Mouse (Mus musculus) cortical plate, adult 2 months (tissue): ENCODE measurements around the gene Rpl18. TPM values are rescaled to one million over a fixed set of nuclear protein-coding genes. Genes with fewer than 3 reads are reported as not detected.

Source experiments
- H3K27ac ChIP-seq: fragments of 200-500 bp; 2 replicates; pipeline ENCODE4 v1.5.1; 2012; ENCODE audit warnings: low read length, control low read depth, inconsistent platforms; ENCODE audit not compliant: insufficient read depth
- H3K4me1 ChIP-seq: fragments of 200-500 bp; 2 replicates; pipeline ENCODE4 v1.6.1; 2011; ENCODE audit warnings: low read length; ENCODE audit not compliant: control insufficient read depth, insufficient read depth
- H3K4me3 ChIP-seq: fragments of 200-500 bp; 2 replicates; pipeline ENCODE4 v1.5.1; 2011; ENCODE audit warnings: mild to moderate bottlenecking, low read length, control low read depth; ENCODE audit not compliant: insufficient read depth
- CTCF ChIP-seq: fragments of 200-500 bp; IDR thresholded peaks from 2 replicates; pipeline ENCODE4 v1.5.1; 2011; ENCODE audit warnings: mild to moderate bottlenecking, control low read depth, low read length; ENCODE audit not compliant: insufficient read depth; ENCODE audit errors: extremely low read depth
- POLR2A ChIP-seq: fragments of 200-500 bp; IDR thresholded peaks from 2 replicates; pipeline ENCODE4 v1.6.1; 2011; ENCODE audit warnings: mild to moderate bottlenecking, low read length, control low read depth; ENCODE audit not compliant: insufficient read depth; ENCODE audit errors: extremely low read depth
- polyA plus RNA-seq: library from polyadenylated mRNA; depleted of rRNA; stranded (reverse); fragments of >200 nt; gene quantifications from 2 replicates; pipeline ENCODE4 v1.2.3, GENCODE M21; 2012

Rpl18 gene
- polyA plus RNA-seq, 1 experiment = 255 TPM

- TF ChIP-seq CTCF (no peak), POLR2A (no peak)
Measured at GRCm38 (mm10) chr7:45741308-45741707, 26.1 kb downstream of the Rpl18 start.

GRCm38 (mm10) chr7:45741777-45742176 lies 26.5 kb downstream of the Rpl18 start:
- TF ChIP-seq CTCF (no peak), POLR2A (peak; percentile 96)
- Histone ChIP-seq H3K4me1 (no peaks in the 10 kb centered on the region), H3K27ac (peak overlapping the region; percentile 18), H3K4me3 (peak overlapping the region; percentile 35)

More at GRCm38 (mm10) chr7:45741308-45741707, 26.1 kb downstream of the Rpl18 start:
- Histone ChIP-seq H3K4me3 (peak overlapping the region; percentile 35), H3K27ac (peak overlapping the region; percentile 18), H3K4me1 (no peaks in the 10 kb centered on the region)

- H3K27ac ChIP-seq = peak overlapping the region; percentile 16; the same call in 1 of the 2 replicates
Measured at GRCm38 (mm10) chr7:45742338-45742737, 27.1 kb downstream of the Rpl18 start.

GRCm38 (mm10) chr7:45744387-45744786 lies 29.1 kb downstream of the Rpl18 start:
- no peak for TF ChIP-seq CTCF
- TF ChIP-seq POLR2A = no peak
- no peak overlapping the region for H3K4me3 ChIP-seq
- no peak overlapping the region for H3K27ac ChIP-seq
- H3K4me1 ChIP-seq = 0 out of 2 replicates have a peak, but pooled peaks cover 1% of the 10 kb centered on the region

More at GRCm38 (mm10) chr7:45742338-45742737, 27.1 kb downstream of the Rpl18 start:
- Histone ChIP-seq H3K4me3 (peak overlapping the region; percentile 35), H3K4me1 (no peaks in the 10 kb centered on the region)
- TF ChIP-seq CTCF = peak; percentile 38
- TF ChIP-seq POLR2A = no peak

GRCm38 (mm10) chr7:45746518-45746917 lies 31.3 kb downstream of the Rpl18 start:
- Histone ChIP-seq H3K4me3 (no peak overlapping the region), H3K4me1 (peaks cover 4% of the 10 kb centered on the region; the same call in 1 of the 2 replicates), H3K27ac (no peak overlapping the region)
- TF ChIP-seq CTCF (0 out of 2 replicates have a peak, but pooled peaks have one; percentile 32), POLR2A (no peak)

- Histone ChIP-seq H3K27ac (no peak overlapping the region), H3K4me3 (no peak overlapping the region), H3K4me1 (peaks cover 4% of the 10 kb centered on the region; the same call in 1 of the 2 replicates)
- no peak for TF ChIP-seq CTCF
- TF ChIP-seq POLR2A = no peak
Measured at GRCm38 (mm10) chr7:45747450-45747849, 32.2 kb downstream of the Rpl18 start.

GRCm38 (mm10) chr7:45748110-45748509 lies 32.9 kb downstream of the Rpl18 start:
- Histone ChIP-seq H3K4me1 (peaks cover 4% of the 10 kb centered on the region; the same call in 1 of the 2 replicates), H3K27ac (no peak overlapping the region), H3K4me3 (no peak overlapping the region)
- no peak for TF ChIP-seq POLR2A
- TF ChIP-seq CTCF = no peak

- Histone ChIP-seq H3K4me1 (peaks cover 4% of the 10 kb centered on the region; the same call in 1 of the 2 replicates), H3K4me3 (no peak overlapping the region), H3K27ac (no peak overlapping the region)
- TF ChIP-seq POLR2A (no peak), CTCF (no peak)
Measured at GRCm38 (mm10) chr7:45749401-45749800, 34.1 kb downstream of the Rpl18 start.

GRCm38 (mm10) chr7:45750162-45750561 lies 34.9 kb downstream of the Rpl18 start:
- peaks cover 4% of the 10 kb centered on the region; the same call in 1 of the 2 replicates for H3K4me1 ChIP-seq
- TF ChIP-seq POLR2A = no peak
- no peak overlapping the region for H3K27ac ChIP-seq
- H3K4me3 ChIP-seq = no peak overlapping the region

GRCm38 (mm10) chr7:45755703-45756102 lies 40.4 kb downstream of the Rpl18 start:
- TF ChIP-seq POLR2A (no peak), CTCF (no peak)
- no peak overlapping the region for H3K4me3 ChIP-seq
- no peaks in the 10 kb centered on the region for H3K4me1 ChIP-seq
- no peak overlapping the region for H3K27ac ChIP-seq
